Mouse (Mus musculus) G1E-ER4 (cell line): ENCODE data around the gene 5330417H12Rik. TPM values are rescaled to one million over a fixed set of nuclear protein-coding genes. Genes with fewer than 3 reads are reported as not detected.

ENCODE experiments used
- GATA1 ChIP-seq: IDR thresholded peaks from one replicate; pipeline ENCODE4 v1.8.0; 2012; ENCODE audit warnings: low read length, inconsistent platforms
- polyA plus RNA-seq: library from polyadenylated mRNA; stranded (reverse); fragments of >175 nt; gene quantifications from 2 replicates; pipeline ENCODE4 v1.2.3, GENCODE M21; 2012

Gene 5330417H12Rik
- polyA plus RNA-seq, 1 experiment = not detected

- TF ChIP-seq GATA1 = no peak
Measured at GRCm38 (mm10) chr7:107644987-107645386, 20.0 kb upstream of the 5330417H12Rik start.

GRCm38 (mm10) chr7:107642586-107643275, 17.8 kb upstream of the 5330417H12Rik start:
- no peak for TF ChIP-seq GATA1

- no peak for TF ChIP-seq GATA1
Measured at GRCm38 (mm10) chr7:107638026-107638425, 13.1 kb upstream of the 5330417H12Rik start.

GRCm38 (mm10) chr7:107637398-107637797, 12.4 kb upstream of the 5330417H12Rik start:
- no peak for TF ChIP-seq GATA1

- no peak for TF ChIP-seq GATA1
Measured at GRCm38 (mm10) chr7:107633201-107633600, 8.2 kb upstream of the 5330417H12Rik start.

- no peak for TF ChIP-seq GATA1
Measured at GRCm38 (mm10) chr7:107628383-107628782, 3.4 kb upstream of the 5330417H12Rik start.

GRCm38 (mm10) chr7:107625781-107626180, 820 bp upstream of the 5330417H12Rik start:
- no peak for TF ChIP-seq GATA1

- TF ChIP-seq GATA1 = no peak
Measured at GRCm38 (mm10) chr7:107624432-107624831, 529 bp downstream of the 5330417H12Rik start.

GRCm38 (mm10) chr7:107620137-107620536, 4.8 kb downstream of the 5330417H12Rik start:
- no peak for TF ChIP-seq GATA1

GRCm38 (mm10) chr7:107619225-107619624, 5.7 kb downstream of the 5330417H12Rik start:
- no peak for TF ChIP-seq GATA1

- no peak for TF ChIP-seq GATA1
Measured at GRCm38 (mm10) chr7:107618028-107618992, 6.7 kb downstream of the 5330417H12Rik start.

- TF ChIP-seq GATA1 = no peak
Measured at GRCm38 (mm10) chr7:107610880-107611279, 14.1 kb downstream of the 5330417H12Rik start.

- TF ChIP-seq GATA1 = no peak
Measured at GRCm38 (mm10) chr7:107609622-107610255, 15.2 kb downstream of the 5330417H12Rik start.

- no peak for TF ChIP-seq GATA1
Measured at GRCm38 (mm10) chr7:107607766-107608165, 17.2 kb downstream of the 5330417H12Rik start.

GRCm38 (mm10) chr7:107602913-107603312, 22.0 kb downstream of the 5330417H12Rik start:
- no peak for TF ChIP-seq GATA1

GRCm38 (mm10) chr7:107602505-107602904, 22.5 kb downstream of the 5330417H12Rik start:
- TF ChIP-seq GATA1 = no peak
